Mouse (Mus musculus) MEL (cell line): ENCODE data around the gene Eme1. TPM values are rescaled to one million over a fixed set of nuclear protein-coding genes. Genes with fewer than 3 reads are reported as not detected.
A peak's percentile ranks its signal among the peaks of the same experiment; 100 is the strongest.
"Not testable (repeated sequence)": the region's sequence is repeated elsewhere in the genome, so short reads cannot be mapped to it uniquely, and the experiment has no call there.

Experiments
- DNase-seq: peaks from one replicate; pipeline ENCODE4 v3.0.0; 2011; ENCODE audit warnings: low read depth, low spot score
- H3K27ac ChIP-seq: 2 replicates; pipeline ENCODE4 v1.5.1; 2012; ENCODE audit warnings: low read depth, mild to moderate bottlenecking, control low read depth, low read length, moderate library complexity; ENCODE audit not compliant: control insufficient read depth
- H3K27me3 ChIP-seq, 2 experiments: fragments of 150-350 bp in 1 of 2; sonication (generic) in 1 of 2; 2 replicates each; pipeline ENCODE4 v1.6.1; 2012; ENCODE audit warnings: low read length in 2 of 2, mild to moderate bottlenecking in 2 of 2, improper control_type of control experiment in 1 of 2, moderate library complexity in 1 of 2; ENCODE audit not compliant: insufficient read depth in 2 of 2, control insufficient read depth in 1 of 2
- H3K36me3 ChIP-seq, 2 experiments: 2 replicates each; pipeline ENCODE4 v1.6.1; 2012 to 2014; ENCODE audit warnings: low read length in 2 of 2, improper control_type of control experiment in 1 of 2, inconsistent platforms in 1 of 2, mild to moderate bottlenecking in 1 of 2; ENCODE audit not compliant: insufficient read depth in 2 of 2, control insufficient read depth in 1 of 2
- H3K4me1 ChIP-seq, 2 experiments: fragments of 150-350 bp in 1 of 2; sonication (generic) in 1 of 2; 2 replicates each; pipeline ENCODE4 v1.6.1; 2012; ENCODE audit warnings: low read length in 2 of 2, improper control_type of control experiment in 1 of 2, mild to moderate bottlenecking in 1 of 2; ENCODE audit not compliant: insufficient read depth in 2 of 2, control insufficient read depth in 1 of 2
- H3K4me3 ChIP-seq, 2 experiments: fragments of 150-350 bp in 1 of 2; sonication (generic) in 1 of 2; 2 replicates each; pipeline ENCODE4 v1.5.1; 2012; ENCODE audit warnings: low read depth in 2 of 2, low read length in 2 of 2, mild to moderate bottlenecking in 2 of 2, moderate library complexity in 2 of 2, control low read depth in 1 of 2, improper control_type of control experiment in 1 of 2; ENCODE audit not compliant: control insufficient read depth in 1 of 2, insufficient read depth in 1 of 2
- H3K79me2 ChIP-seq: 2 replicates; pipeline ENCODE4 v1.6.1; 2012; ENCODE audit warnings: mild to moderate bottlenecking, low read length, moderate library complexity; ENCODE audit not compliant: control insufficient read depth, poor library complexity, insufficient read depth
- H3K9ac ChIP-seq: 2 replicates; pipeline ENCODE4 v1.6.1; 2012; ENCODE audit warnings: low read depth, mild to moderate bottlenecking, control low read depth, low read length, moderate library complexity; ENCODE audit not compliant: control insufficient read depth, poor library complexity, severe bottlenecking
- H3K9me3 ChIP-seq: fragments of 150-350 bp; sonication (generic); replicated peaks from 2 replicates; pipeline ENCODE4 v1.6.1; 2012; ENCODE audit warnings: mild to moderate bottlenecking, low read length, improper control_type of control experiment, moderate library complexity; ENCODE audit not compliant: insufficient read depth
- BHLHE40 ChIP-seq: IDR thresholded peaks from 2 replicates; pipeline ENCODE4 v1.6.1; 2012; ENCODE audit warnings: low read depth, mild to moderate bottlenecking, inconsistent platforms, low read length, improper control_type of control experiment, borderline replicate concordance
- CTCF ChIP-seq, 3 experiments: IDR thresholded peaks in 2 of 3; conservative IDR thresholded peaks in 1 of 3; 2 replicates each; pipeline ENCODE4 v1.5.1; 2011 to 2012; ENCODE audit warnings: low read length in 3 of 3, low read depth in 2 of 3, mild to moderate bottlenecking in 2 of 3, improper control_type of control experiment in 1 of 3, inconsistent platforms in 1 of 3, mixed read lengths in 1 of 3, moderate library complexity in 1 of 3; ENCODE audit not compliant: control insufficient read depth in 1 of 3, insufficient read depth in 1 of 3, poor library complexity in 1 of 3, severe bottlenecking in 1 of 3
- EP300 ChIP-seq, 2 experiments: IDR thresholded peaks; 2 replicates each; pipeline ENCODE4 v1.6.1; 2011; ENCODE audit warnings: improper control_type of control experiment in 2 of 2, low read length in 2 of 2, low read depth in 1 of 2, mild to moderate bottlenecking in 1 of 2
- ETS1 ChIP-seq: IDR thresholded peaks from 2 replicates; pipeline ENCODE4 v1.6.1; 2012; ENCODE audit warnings: low read depth, mild to moderate bottlenecking, inconsistent platforms, low read length, improper control_type of control experiment, moderate library complexity
- MAX ChIP-seq: IDR thresholded peaks from 2 replicates; pipeline ENCODE4 v1.6.1; 2011; ENCODE audit warnings: low read length, improper control_type of control experiment
- NELFE ChIP-seq: IDR thresholded peaks from 2 replicates; pipeline ENCODE4 v1.6.1; 2011; ENCODE audit warnings: low read depth, low read length, improper control_type of control experiment
- POLR2AphosphoS5 ChIP-seq: IDR thresholded peaks from 2 replicates; pipeline ENCODE4 v1.6.1; 2012; ENCODE audit warnings: low read depth, borderline replicate concordance, mild to moderate bottlenecking, inconsistent platforms, low read length, moderate library complexity, mixed read lengths
- RAD21 ChIP-seq: IDR thresholded peaks from 2 replicates; pipeline ENCODE4 v1.6.1; 2011; ENCODE audit warnings: mild to moderate bottlenecking, low read depth, low read length, improper control_type of control experiment
- TBP ChIP-seq: IDR thresholded peaks from 2 replicates; pipeline ENCODE4 v1.8.0; 2011; ENCODE audit warnings: low read depth, low read length, improper control_type of control experiment
- UBTF ChIP-seq: IDR thresholded peaks from 2 replicates; pipeline ENCODE4 v1.6.1; 2012; ENCODE audit warnings: low read depth, mild to moderate bottlenecking, inconsistent platforms, low read length, improper control_type of control experiment, moderate library complexity, borderline replicate concordance; ENCODE audit not compliant: insufficient read depth
- polyA plus RNA-seq, 2 experiments: library from polyadenylated mRNA; stranded (reverse) in 1 of 2; unstranded in 1 of 2; fragments of >175 nt in 1 of 2; fragments of >200 nt in 1 of 2; gene quantifications; 2 replicates each; pipeline versions ENCODE4 v1.2.1 to v1.2.4; 2012; ENCODE audit warnings: low replicate concordance in 2 of 2, low read depth in 1 of 2; ENCODE audit not compliant: insufficient read length in 2 of 2, insufficient read depth in 1 of 2, missing spikeins in 1 of 2
- total RNA-seq: library from RNA; depleted of rRNA; stranded (reverse); fragments of 300-350 nt; gene quantifications from 2 replicates; pipeline ENCODE4 v1.2.3, GENCODE M21; 2012

Gene Eme1
- total and polyA plus RNA-seq, 3 experiments = 41.8 to 54.9 TPM; not detected in 1

DNA sequence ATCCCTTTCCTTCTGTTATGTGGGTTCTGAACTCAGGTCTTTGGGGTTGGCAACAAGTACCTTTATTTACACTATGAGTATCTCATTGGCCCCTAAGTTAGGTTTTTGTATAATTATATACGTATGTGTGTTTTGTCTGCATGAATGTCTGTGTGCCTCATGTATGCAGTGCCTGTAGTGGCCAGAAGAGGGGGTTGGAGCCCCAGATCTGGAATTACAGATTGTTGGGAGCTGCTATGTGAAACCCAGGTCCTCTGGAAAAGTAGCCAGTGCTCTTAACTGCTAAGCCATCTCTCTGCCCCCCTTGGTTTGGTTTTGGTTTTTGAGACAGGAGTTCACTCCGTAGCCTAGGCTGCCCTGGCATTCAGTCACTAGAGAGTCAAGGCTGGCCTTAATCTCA, 43.4 kb upstream of the Eme1 start:
- Histone ChIP-seq H3K27me3 (peaks cover 39 to 42% of the 10 kb centered on the region in 2 experiments), H3K9me3 (no peaks in the 10 kb centered on the region), H3K79me2 (no peaks in the 10 kb centered on the region), H3K4me3 (no peak overlapping the region), H3K9ac (no peak overlapping the region), H3K36me3 (no peaks in the 10 kb centered on the region)
- DNase-seq = no peak
- TF ChIP-seq RAD21 (peak; percentile 15), CTCF (IDR thresholded peaks at IDR 0.05 in 2 of 3, conservative IDR thresholded peaks at IDR 0.05 in 1 of 3; ENCODE audit: control insufficient read depth in 1 of 3, insufficient read depth in 1 of 3, low read depth in 2 of 3, low read length in 3 of 3, poor library complexity in 1 of 3, severe bottlenecking in 1 of 3) (peak; percentile 16 to 30 (median 30); a peak in 4 of 6 replicates), UBTF (no peak)
- TF ChIP-seq, all 39 proteins: peak for 2
- H3K4me1 ChIP-seq = no peaks in the 10 kb centered on the region
- H3K27ac ChIP-seq = no peak overlapping the region

DNA sequence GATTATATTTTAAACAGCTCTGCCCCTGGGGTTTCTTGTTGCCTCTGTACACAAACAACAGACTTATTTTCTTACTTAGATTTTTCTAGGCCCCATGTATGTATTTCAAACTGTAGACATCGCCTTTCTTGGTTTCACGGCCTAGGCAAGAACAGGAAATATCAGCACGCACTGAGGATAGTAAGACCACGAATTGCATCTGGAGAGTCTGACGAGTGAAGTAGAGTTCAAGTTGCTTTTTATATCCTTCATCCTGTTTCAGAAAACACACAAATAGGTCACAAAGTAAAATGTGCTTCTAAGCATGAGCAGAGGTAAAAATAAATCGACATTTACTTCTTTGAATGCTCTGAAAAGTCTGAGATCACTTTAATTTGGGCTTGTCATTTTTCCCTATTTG, 41.7 kb upstream of the Eme1 start:
- H3K4me1 ChIP-seq = no peaks in the 10 kb centered on the region

GRCm38 (mm10) chr11:94692502-94692901, 38.7 kb upstream of the Eme1 start:
- H3K4me1 ChIP-seq, H3K4me3 ChIP-seq: not testable (repeated sequence)

More for the DNA sequence above, 41.7 kb upstream of the Eme1 start:
- Histone ChIP-seq H3K27ac (no peak overlapping the region), H3K4me3 (no peak overlapping the region), H3K36me3 (no peaks in the 10 kb centered on the region), H3K9ac (no peak overlapping the region), H3K27me3 (peaks cover 28 to 35% of the 10 kb centered on the region in 2 experiments), H3K79me2 (no peaks in the 10 kb centered on the region), H3K9me3 (no peaks in the 10 kb centered on the region)
- no peak for DNase-seq
- TF ChIP-seq EP300 (IDR thresholded peaks at IDR 0.05; ENCODE audit: low read depth in 1 of 2, low read length in 2 of 2) = no peak
- no peak for TF ChIP-seq POLR2AphosphoS5
- TF ChIP-seq ETS1 = no peak
- TF ChIP-seq NELFE = no peak
- TF ChIP-seq UBTF = no peak
- no peak for TF ChIP-seq RAD21
- no peak for TF ChIP-seq BHLHE40
- TF ChIP-seq MAX = no peak
- no peak for TF ChIP-seq TBP

More at GRCm38 (mm10) chr11:94692502-94692901, 38.7 kb upstream of the Eme1 start:
- H3K27me3 ChIP-seq = peaks cover 19 to 21% of the 10 kb centered on the region in 2 experiments
- H3K9me3 ChIP-seq, H3K36me3 ChIP-seq, DNase-seq, H3K9ac ChIP-seq, H3K27ac ChIP-seq, H3K79me2 ChIP-seq: not testable (repeated sequence)
